Mouse (Mus musculus) CD4-positive, CD25-positive, alpha-beta regulatory T cell (primary cell): Measurements from ENCODE around the gene Mrgpre. TPM values are rescaled to one million over a fixed set of nuclear protein-coding genes. Genes with fewer than 3 reads are reported as not detected.

Source experiments
- polyA plus RNA-seq: library from polyadenylated mRNA; unstranded; fragments of 100-300 nt; shearing (Covaris generic); gene quantifications from one replicate; pipeline ENCODE4 v1.2.1, GENCODE M21; 2017

Gene Mrgpre
- polyA plus RNA-seq = 7.4 TPM

GRCm38 (mm10) chr7:143783996-143784829, at the start of gene Mrgpre:
Mrgpre (minus strand) TSS chr7:143784500.

GRCm38 (mm10) chr7:143822375-143823265, 38.3 kb upstream of the Mrgpre start, which contains the start of the genes Nadsyn1 and Dhcr7:
Nadsyn1 (minus strand) TSS chr7:143822849.
Dhcr7 (plus strand) TSS chr7:143823145.

GRCm38 (mm10) chr7:143766893-143767292, 17.4 kb downstream of the Mrgpre start, which contains the start of gene Mrgprg:
Mrgprg (minus strand) TSS chr7:143766993.

GRCm38 (mm10) chr7:143756125-143757026, 27.9 kb downstream of the Mrgpre start, which contains the start of gene Osbpl5:
Osbpl5 (minus strand) TSS chr7:143756985.

Other genes starting within 250 kb of the Mrgpre start
- gene Nap1l4, start 235.4 kb downstream of the Mrgpre start, polyA plus RNA-seq = 299 TPM
- 48.2 TPM for gene Cars, start 184.4 kb downstream of the Mrgpre start, polyA plus RNA-seq
- 24.0 TPM for gene Tnfrsf26, start 155.8 kb downstream of the Mrgpre start, polyA plus RNA-seq
- 22.3 TPM for gene Tnfrsf22, start 134.8 kb downstream of the Mrgpre start, polyA plus RNA-seq
- gene Tnfrsf23, start 98.6 kb downstream of the Mrgpre start, polyA plus RNA-seq = 2.5 TPM
- gene Osbpl5, start 27.5 kb downstream of the Mrgpre start, polyA plus RNA-seq = 21.2 TPM
- not detected for gene Mrgprg, start 17.5 kb downstream of the Mrgpre start, polyA plus RNA-seq
- 17.7 TPM for gene Nadsyn1, start 38.3 kb upstream of the Mrgpre start, polyA plus RNA-seq
- 33.4 TPM for gene Dhcr7, start 38.6 kb upstream of the Mrgpre start, polyA plus RNA-seq
- not detected for gene Gm498, start 82.3 kb upstream of the Mrgpre start, polyA plus RNA-seq
- not detected for gene Shank2, start 217.4 kb upstream of the Mrgpre start, polyA plus RNA-seq